Mouse (Mus musculus) 3134 (cell line): ENCODE data around the gene Mrpl12.
"Not testable (repeated sequence)": the region's sequence is repeated elsewhere in the genome, so short reads cannot be mapped to it uniquely, and the experiment has no call there.

Experiments used
- DNase-seq: peaks from one replicate; pipeline ENCODE4 v3.0.0-alpha.2; 2011; ENCODE audit warnings: low spot score; ENCODE audit not compliant: insufficient read length; ENCODE audit errors: extremely low read depth

Gene Mrpl12

DNA sequence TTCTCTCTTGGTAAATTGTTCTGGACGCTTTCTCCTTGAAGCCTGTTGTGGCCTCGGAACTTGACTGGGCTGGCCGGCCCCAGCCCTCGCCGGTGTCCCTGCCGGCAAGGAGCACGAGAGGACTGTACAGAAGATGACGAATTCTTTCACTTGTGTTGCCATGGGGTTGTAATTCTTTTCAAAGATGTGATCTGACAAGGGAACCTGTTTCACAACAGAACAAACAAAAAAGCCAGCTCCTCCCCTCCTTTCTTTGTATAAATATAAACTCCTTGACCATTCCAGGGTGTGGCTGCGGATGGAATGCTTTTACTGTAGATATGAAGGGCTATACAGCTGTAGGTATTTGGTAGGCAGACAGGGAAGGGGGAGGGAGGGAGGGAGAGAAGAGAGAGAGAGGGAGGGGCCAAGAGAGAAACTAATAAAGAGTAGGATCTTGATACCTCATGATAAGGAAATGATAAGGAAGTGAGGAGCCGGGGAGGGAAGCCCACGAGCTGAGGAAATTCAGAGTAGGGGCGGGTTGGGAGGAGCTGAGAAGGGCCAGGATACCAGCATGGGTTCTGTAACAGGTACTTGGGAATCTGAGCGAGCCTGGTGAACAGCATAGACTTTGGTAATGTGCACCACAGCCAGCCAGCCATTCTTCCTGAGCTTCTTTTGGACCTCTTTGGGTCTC lies 23.3 kb downstream of the Mrpl12 start:
- DNase-seq, result no peak

DNA sequence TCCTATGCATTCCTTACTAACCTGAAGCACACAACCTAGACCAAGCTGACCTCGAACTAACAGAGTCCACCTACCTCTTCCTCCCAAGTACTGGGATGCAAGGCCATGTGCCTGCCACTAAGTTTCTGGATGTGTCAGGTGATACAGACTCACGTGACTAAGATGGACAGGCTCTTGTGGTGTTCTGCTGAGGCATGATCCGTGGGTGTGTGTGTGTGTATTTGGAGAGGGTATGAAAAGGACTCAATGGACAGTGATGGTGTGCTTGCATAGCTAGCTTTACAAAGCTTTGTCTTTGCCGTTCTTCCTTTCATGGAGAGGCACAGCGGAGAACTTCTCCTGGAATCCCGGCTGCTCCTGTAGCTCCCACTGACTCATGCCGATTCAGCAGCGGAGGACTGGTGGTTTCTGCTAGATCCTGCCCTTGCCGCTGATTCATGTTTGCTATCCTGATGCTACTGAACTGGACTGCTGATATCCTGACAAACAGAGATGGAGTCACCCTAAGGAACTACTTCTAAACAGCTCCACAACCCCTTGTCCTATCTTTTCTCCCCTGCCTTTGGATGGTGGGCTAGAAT lies 24.0 kb downstream of the Mrpl12 start:
- DNase-seq, result no peak

- no peak for DNase-seq
Observed at GRCm38 (mm10) chr11:120509940-120510339, 25.5 kb downstream of the Mrpl12 start.

DNA sequence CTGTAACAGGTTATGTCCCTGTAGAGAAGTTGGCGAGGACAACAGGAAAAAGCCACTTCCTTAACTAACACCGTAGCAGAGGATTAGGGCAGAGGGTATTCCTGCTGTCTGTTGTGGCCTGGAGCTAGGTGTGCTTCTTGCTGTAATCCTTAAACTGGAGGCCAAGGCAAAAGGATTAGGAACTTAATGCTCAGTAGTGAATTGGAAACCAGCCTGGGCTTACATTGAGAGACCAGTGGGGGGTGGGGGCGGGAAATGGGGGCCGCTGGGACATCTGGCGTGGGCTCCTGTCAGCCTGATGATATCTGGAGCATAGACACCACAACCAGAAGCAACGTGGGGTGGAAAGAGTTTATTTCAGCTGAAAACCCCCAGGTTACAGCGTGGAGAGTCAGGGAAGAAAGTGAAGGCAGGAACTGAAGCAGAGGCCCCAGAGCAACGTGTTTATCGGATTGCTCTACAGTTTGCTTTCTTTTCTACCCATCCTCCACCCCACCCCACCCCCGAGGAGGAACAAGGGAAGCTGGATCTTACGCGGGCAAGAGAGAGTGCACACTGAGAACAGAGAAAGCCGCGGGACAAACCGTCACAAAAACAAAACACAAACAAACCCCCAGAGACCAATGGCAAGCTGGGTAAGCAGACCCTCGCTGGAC lies 26.1 kb downstream of the Mrpl12 start:
- DNase-seq, result no peak

- DNase-seq, result peak; percentile 38
Observed at GRCm38 (mm10) chr11:120512790-120513453, 28.5 kb downstream of the Mrpl12 start.

- DNase-seq, result not testable (repeated sequence)
Observed at GRCm38 (mm10) chr11:120514262-120514661, 29.8 kb downstream of the Mrpl12 start.

GRCm38 (mm10) chr11:120515611-120516010 lies 31.2 kb downstream of the Mrpl12 start:
- peak; percentile 81 for DNase-seq

DNA sequence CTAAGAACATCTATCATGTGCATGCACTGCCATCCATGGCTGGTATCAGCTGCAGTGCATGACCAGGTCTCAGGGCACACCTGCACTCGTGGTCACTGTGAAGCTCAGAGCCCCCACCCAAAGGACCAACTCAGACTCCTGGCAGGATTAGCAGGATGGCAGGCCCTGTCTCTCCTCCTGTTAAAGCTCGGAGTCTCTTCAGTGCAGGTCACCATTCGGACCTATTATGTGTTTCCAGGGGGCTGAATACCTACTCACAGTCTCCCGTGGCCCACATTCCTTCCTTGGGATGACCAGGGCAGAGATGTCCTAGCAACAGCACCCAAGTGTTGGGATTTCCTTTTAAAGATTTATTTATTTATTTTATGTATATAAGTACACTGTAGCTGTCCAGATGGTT lies 32.7 kb downstream of the Mrpl12 start:
- DNase-seq, result no peak

- peak; percentile 75 for DNase-seq
Observed at GRCm38 (mm10) chr11:120518027-120518426, 33.6 kb downstream of the Mrpl12 start.

DNA sequence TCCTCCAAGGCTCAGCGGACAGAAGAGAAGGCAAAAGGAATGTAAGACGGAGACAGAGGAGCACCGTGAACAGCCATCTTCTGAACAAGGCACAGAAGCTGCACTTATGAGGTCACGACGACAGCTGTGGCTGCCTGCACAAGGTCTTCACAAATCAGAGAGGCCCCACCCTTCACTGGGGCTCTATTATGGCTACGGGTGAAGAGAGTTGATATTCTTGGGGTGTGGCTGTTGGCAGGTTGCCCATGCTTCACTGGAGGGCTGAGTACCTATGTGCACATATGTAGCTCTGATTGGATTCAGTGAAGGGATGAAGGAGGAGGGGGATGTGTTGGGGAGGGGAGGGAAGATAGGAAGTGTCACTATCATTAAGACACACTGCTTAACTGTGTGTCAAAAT lies 34.1 kb downstream of the Mrpl12 start:
- DNase-seq, result no peak

DNA sequence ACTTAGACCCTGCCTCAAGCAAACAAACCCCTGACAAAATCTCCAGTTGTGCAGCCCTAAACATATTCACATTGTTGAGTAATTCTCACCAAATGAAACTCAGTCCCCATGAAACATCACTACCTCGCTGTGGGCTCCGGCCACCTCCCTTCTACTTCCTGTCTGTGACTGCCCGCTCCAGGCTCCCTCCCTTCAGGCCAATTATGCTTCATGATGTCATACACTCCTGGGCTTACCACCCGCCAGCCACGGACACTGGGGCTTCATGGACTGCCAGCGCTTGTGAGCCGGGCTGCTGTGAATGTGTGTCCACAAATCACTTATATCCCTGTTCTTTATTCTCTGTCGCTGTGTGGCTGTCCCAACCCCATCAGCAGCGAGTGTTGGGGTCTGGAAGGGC lies 35.3 kb downstream of the Mrpl12 start:
- DNase-seq, result peak; percentile 67

- DNase-seq, result no peak
Observed at GRCm38 (mm10) chr11:120520498-120520897, 36.1 kb downstream of the Mrpl12 start.

DNA sequence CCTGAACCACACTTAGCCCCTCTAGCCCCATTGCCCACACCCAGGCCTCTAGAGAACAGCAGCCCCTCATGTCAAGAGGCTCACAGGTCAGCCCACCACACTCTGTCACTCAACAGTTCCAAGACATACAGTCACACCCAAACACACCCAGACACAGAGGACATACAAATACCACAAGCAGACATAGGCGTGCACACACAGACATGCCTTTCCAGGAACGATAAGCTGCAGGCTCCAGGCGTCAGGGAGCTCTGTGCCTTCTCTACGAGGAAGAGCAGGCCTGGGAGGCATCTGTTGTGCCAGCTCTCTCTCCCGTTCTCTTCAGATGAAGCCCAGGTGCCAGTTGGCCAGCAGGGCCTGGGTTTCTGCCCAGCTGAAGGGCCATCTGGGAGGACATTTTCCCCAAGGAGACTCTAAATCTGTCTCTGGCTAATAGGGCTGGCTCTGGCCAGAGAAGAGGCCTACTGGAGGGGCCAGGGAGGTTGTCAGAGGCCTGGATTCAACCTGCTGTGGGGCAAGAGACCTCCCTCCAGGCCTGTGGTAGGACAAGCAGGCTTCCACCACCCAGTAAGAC lies 36.6 kb downstream of the Mrpl12 start:
- no peak for DNase-seq

DNA sequence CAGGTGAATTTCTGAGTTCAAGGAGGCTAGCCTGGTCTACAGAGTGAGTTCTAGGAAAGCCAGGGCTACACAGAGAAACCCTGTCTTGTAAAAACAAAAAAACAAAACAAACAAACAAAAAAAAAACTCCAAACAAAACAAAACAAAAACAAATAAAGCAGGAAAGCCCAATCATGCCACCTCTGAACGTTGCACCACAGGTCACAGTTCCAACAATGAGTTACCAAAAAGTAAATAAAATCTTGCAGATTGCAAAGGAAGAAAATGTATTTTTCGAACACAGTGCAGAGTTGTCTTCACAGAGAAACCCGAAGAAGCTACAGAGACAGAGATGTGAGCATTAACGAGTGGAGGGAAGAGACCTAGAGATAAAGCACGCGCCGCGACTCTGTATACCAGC lies 38.2 kb downstream of the Mrpl12 start:
- DNase-seq, result no peak

DNA sequence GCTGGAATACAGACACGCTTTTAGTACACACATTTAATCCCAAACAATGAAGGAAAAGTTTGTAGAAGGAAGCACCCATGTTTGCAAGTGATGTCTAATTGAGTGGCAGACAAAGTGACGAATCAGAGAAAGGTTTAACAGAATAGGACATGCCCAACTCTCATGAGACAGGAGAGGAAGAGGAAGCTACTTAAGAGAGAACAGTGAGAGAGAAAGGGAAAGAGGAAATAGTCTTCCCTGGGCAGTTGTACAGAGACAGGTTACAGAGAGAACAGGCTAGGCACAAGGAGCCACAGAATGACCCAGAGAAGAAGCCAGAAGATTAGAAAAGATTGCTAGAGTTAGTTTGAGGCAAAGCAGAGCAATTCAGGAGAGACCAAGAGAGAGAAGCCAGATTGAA lies 41.5 kb downstream of the Mrpl12 start:
- no peak for DNase-seq

DNA sequence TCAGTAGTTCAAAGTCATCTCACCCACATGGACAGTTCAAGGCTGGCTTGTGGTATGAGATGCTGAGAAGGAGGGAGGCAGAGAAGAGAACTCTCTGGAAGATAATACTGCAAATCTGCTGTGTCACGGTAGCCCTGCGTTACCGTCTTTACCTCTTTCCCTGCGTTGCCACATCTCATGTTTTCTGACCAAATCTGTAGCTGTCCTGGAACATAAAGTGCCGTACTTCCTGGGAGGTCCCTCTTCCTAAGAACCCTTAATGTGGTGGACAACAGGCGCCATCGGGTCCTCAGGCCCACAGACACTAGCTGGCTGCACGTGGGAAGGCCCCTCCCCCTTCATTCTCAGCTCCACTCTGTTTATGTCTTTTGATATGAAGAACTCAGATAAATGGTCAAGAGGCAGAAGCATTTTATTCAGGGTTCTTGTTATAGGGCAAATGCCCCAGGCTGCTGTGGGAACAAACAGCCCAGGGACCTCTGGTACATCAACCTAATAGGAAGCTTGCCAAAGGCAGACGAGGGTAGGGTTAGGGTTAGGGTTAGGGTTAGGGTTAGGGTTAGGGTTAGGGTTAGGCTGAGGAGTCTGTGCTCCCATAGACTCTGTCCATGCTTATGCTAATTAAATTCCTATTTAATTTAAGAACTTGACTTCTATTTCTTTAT lies 43.4 kb downstream of the Mrpl12 start:
- no peak for DNase-seq

DNA sequence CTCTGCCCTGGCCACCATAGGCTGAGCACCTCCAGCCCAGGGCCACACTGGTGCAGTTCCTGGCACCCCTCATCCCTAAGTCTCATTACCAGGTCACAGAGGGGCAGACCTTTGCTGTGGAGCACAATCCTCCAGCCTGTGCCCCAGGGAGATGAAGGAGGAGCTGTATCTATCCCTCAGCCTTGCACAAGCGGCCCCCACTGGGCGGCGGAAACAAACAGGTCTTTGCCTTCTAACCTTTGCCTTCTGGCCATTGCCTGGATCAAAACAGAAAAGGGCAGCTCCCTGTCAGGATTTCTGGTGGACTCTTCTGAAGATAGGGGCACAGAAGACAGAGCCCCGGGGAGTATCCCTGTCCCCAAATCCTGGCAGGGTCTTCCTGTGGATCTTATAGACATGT lies 44.5 kb downstream of the Mrpl12 start:
- no peak for DNase-seq

- no peak for DNase-seq
Observed at GRCm38 (mm10) chr11:120530085-120530964, 45.9 kb downstream of the Mrpl12 start, which contains the start of gene Gcgr. Gene Gcgr (plus strand): TSS chr11:120530699.

- DNase-seq, result no peak
Observed at GRCm38 (mm10) chr11:120531646-120532045, 47.2 kb downstream of the Mrpl12 start.

- no peak for DNase-seq
Observed at GRCm38 (mm10) chr11:120534093-120534492, 49.7 kb downstream of the Mrpl12 start.
